Mouse (Mus musculus) left cerebral cortex, postnatal 14 days (tissue): ENCODE measurements at regions not wholly inside any gene's neighbourhood (a gene's known extent, or its start where the extent isn't known, plus 50 kb on each side); places are given as distances from the start of the nearest gene placed in this dataset.

ENCODE experiments used
- DNase-seq, 2 experiments: peaks; one replicate each; pipeline ENCODE4 v3.0.0; 2021 to 2022; ENCODE audit warnings: low spot score in 2 of 2, mixed read lengths in 1 of 2
- intact Hi-C: fragments of 180-260 bp; cut with DNase I; formaldehyde crosslinking; loops from one replicate; pipeline ENCODE4 v1.15.1; 2025

- peak in 1 of 2 experiments; percentile 5 for DNase-seq
- intact Hi-C loops = no loop called here
These were observed 77.0 kb upstream of the Lgr5 start for GRCm38 (mm10) chr10:115664567-115664966.

GRCm38 (mm10) chr10:115676661-115677060, 89.1 kb upstream of the Lgr5 start:
- DNase-seq = no peak
- intact Hi-C loops = no loop called here

- no peak for DNase-seq
- intact Hi-C loops = no loop called here
These were observed 93.5 kb upstream of the Lgr5 start for GRCm38 (mm10) chr10:115681115-115681514.

GRCm38 (mm10) chr10:115691939-115692338, 104.4 kb upstream of the Lgr5 start:
- intact Hi-C loops = no loop called here
- DNase-seq = no peak

- no peak for DNase-seq
- intact Hi-C loops = no loop called here
These were observed 106.6 kb upstream of the Lgr5 start for GRCm38 (mm10) chr10:115693986-115694833.

- intact Hi-C loops = no loop called here
These were observed 114.3 kb upstream of the Tspan8 start for GRCm38 (mm10) chr10:115702358-115702757.

GRCm38 (mm10) chr10:115708623-115709022, 108.0 kb upstream of the Tspan8 start:
- intact Hi-C loops = no loop called here

More at GRCm38 (mm10) chr10:115702358-115702757, 114.3 kb upstream of the Tspan8 start:
- DNase-seq = no peak

GRCm38 (mm10) chr10:115713896-115714295, 102.7 kb upstream of the Tspan8 start:
- intact Hi-C loops = no loop called here
- DNase-seq = peak; percentile 13 to 15

More at GRCm38 (mm10) chr10:115708623-115709022, 108.0 kb upstream of the Tspan8 start:
- DNase-seq = no peak

GRCm38 (mm10) chr10:115716178-115716577, 100.5 kb upstream of the Tspan8 start:
- intact Hi-C loops = no loop called here
- no peak for DNase-seq

- intact Hi-C loops = no loop called here
- DNase-seq = no peak
These were observed 99.6 kb upstream of the Tspan8 start for GRCm38 (mm10) chr10:115717064-115717463.

GRCm38 (mm10) chr10:115722589-115722988, 94.0 kb upstream of the Tspan8 start:
- DNase-seq = no peak
- intact Hi-C loops = no loop called here

- DNase-seq = no peak
- intact Hi-C loops = no loop called here
These were observed 73.8 kb upstream of the Tspan8 start for GRCm38 (mm10) chr10:115742634-115743347.

GRCm38 (mm10) chr10:115749844-115750243, 66.8 kb upstream of the Tspan8 start:
- intact Hi-C loops = no loop called here
- no peak for DNase-seq

- intact Hi-C loops = no loop called here
- no peak for DNase-seq
These were observed 66.4 kb upstream of the Tspan8 start for GRCm38 (mm10) chr10:115750250-115750649.

- no peak for DNase-seq
- intact Hi-C loops = no loop called here
These were observed 58.0 kb upstream of the Tspan8 start for GRCm38 (mm10) chr10:115758667-115759066.
